Mouse (Mus musculus) cortical plate, adult 2 months (tissue): ENCODE measurements at regions not wholly inside any gene's neighbourhood (a gene's known extent, or its start where the extent isn't known, plus 50 kb on each side); places are given as distances from the start of the nearest gene placed in this dataset.

Experiments
- H3K27ac ChIP-seq: fragments of 200-500 bp; 2 replicates; pipeline ENCODE4 v1.5.1; 2012; ENCODE audit warnings: low read length, control low read depth, inconsistent platforms; ENCODE audit not compliant: insufficient read depth
- H3K4me1 ChIP-seq: fragments of 200-500 bp; 2 replicates; pipeline ENCODE4 v1.6.1; 2011; ENCODE audit warnings: low read length; ENCODE audit not compliant: control insufficient read depth, insufficient read depth
- H3K4me3 ChIP-seq: fragments of 200-500 bp; 2 replicates; pipeline ENCODE4 v1.5.1; 2011; ENCODE audit warnings: mild to moderate bottlenecking, low read length, control low read depth; ENCODE audit not compliant: insufficient read depth
- CTCF ChIP-seq: fragments of 200-500 bp; IDR thresholded peaks from 2 replicates; pipeline ENCODE4 v1.5.1; 2011; ENCODE audit warnings: mild to moderate bottlenecking, control low read depth, low read length; ENCODE audit not compliant: insufficient read depth; ENCODE audit errors: extremely low read depth
- POLR2A ChIP-seq: fragments of 200-500 bp; IDR thresholded peaks from 2 replicates; pipeline ENCODE4 v1.6.1; 2011; ENCODE audit warnings: mild to moderate bottlenecking, low read length, control low read depth; ENCODE audit not compliant: insufficient read depth; ENCODE audit errors: extremely low read depth

- TF ChIP-seq CTCF (no peak), POLR2A (no peak)
- Histone ChIP-seq H3K4me1 (no peaks in the 10 kb centered on the region; the same call in 1 of the 2 replicates), H3K4me3 (no peak overlapping the region), H3K27ac (no peak overlapping the region)
These were observed 51.6 kb upstream of the Lpp start for GRCm38 (mm10) chr16:24341736-24342135.

- Histone ChIP-seq H3K27ac (no peak overlapping the region), H3K4me1 (no peaks in the 10 kb centered on the region; the same call in 1 of the 2 replicates), H3K4me3 (no peak overlapping the region)
- TF ChIP-seq CTCF (no peak), POLR2A (no peak)
These were observed 52.7 kb upstream of the Lpp start for GRCm38 (mm10) chr16:24340646-24341045.

GRCm38 (mm10) chr16:24339320-24340265, 53.7 kb upstream of the Lpp start:
- Histone ChIP-seq H3K4me3 (no peak overlapping the region), H3K4me1 (no peaks in the 10 kb centered on the region; the same call in 1 of the 2 replicates), H3K27ac (no peak overlapping the region)
- TF ChIP-seq CTCF (no peak), POLR2A (no peak)

GRCm38 (mm10) chr16:24338404-24338803, 54.9 kb upstream of the Lpp start:
- Histone ChIP-seq H3K27ac (no peak overlapping the region), H3K4me1 (no peaks in the 10 kb centered on the region; the same call in 1 of the 2 replicates), H3K4me3 (no peak overlapping the region)
- TF ChIP-seq CTCF, result no peak
- TF ChIP-seq POLR2A, result no peak

GRCm38 (mm10) chr16:24334389-24334788, 58.9 kb upstream of the Lpp start:
- no peak overlapping the region for H3K4me3 ChIP-seq
- H3K27ac ChIP-seq, result no peak overlapping the region
- H3K4me1 ChIP-seq, result no peaks in the 10 kb centered on the region
- no peak for TF ChIP-seq POLR2A
- TF ChIP-seq CTCF, result no peak

GRCm38 (mm10) chr16:24331446-24332020, 61.8 kb upstream of the Lpp start:
- H3K4me1 ChIP-seq, result no peaks in the 10 kb centered on the region
- H3K4me3 ChIP-seq, result no peak overlapping the region
- no peak overlapping the region for H3K27ac ChIP-seq
- TF ChIP-seq POLR2A, result no peak
- no peak for TF ChIP-seq CTCF

- H3K27ac ChIP-seq, result 0 out of 2 replicates have a peak overlapping the region, but pooled peaks have one; percentile 30
- TF ChIP-seq POLR2A (no peak), CTCF (no peak)
- no peaks in the 10 kb centered on the region for H3K4me1 ChIP-seq
These were observed 66.7 kb upstream of the Lpp start for GRCm38 (mm10) chr16:24326571-24326970.

GRCm38 (mm10) chr16:24326046-24326445, 67.3 kb upstream of the Lpp start:
- Histone ChIP-seq H3K4me3 (no peak overlapping the region), H3K27ac (no peak overlapping the region), H3K4me1 (no peaks in the 10 kb centered on the region)
- no peak for TF ChIP-seq POLR2A
- no peak for TF ChIP-seq CTCF

More at GRCm38 (mm10) chr16:24326571-24326970, 66.7 kb upstream of the Lpp start:
- no peak overlapping the region for H3K4me3 ChIP-seq

- no peak overlapping the region for H3K4me3 ChIP-seq
- no peaks in the 10 kb centered on the region for H3K4me1 ChIP-seq
- TF ChIP-seq POLR2A (no peak), CTCF (no peak)
- H3K27ac ChIP-seq, result no peak overlapping the region
These were observed 68.4 kb upstream of the Lpp start for GRCm38 (mm10) chr16:24324917-24325316.
